Mouse (Mus musculus): ENCODE measurements around the gene Sgk1.

Sgk1 gene

DNA sequence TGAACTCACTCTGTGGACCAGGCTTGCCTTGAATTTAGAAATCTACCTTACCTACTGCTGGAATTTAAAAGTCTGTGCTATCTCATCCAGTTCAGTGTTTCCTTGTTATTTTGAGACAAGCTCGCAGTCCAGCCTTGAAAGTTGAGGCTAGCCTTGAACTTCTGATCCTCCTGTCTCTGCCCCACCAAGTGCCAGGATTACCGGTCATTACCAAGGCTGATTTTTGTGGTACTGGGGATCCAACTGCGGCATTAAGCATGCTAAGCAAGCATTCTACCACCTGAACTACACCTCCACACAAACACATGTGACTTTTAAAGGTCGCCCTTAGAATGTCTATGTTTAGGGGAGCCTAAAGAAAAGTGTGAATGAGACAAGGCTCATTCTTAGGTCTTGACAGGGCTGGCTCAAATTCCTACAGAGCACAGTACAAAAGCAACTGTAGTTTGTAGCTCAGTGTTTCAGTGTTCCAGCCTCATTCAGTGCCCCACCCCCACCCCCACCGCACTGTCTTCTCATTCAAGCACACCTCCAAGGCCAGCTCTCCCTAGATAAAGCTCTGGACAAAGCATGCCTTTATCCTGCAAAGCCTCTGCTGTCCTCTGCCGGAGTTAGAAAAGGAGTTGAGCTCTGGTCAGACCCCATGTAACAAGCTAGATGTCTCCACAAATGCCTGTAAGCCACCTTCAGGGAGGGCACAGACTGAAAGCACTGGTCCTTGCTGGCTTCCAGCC lies 36.2 kb downstream of the Sgk1 start:
- no peak for DNase-seq (ENCODE audit: low read depth)

DNA sequence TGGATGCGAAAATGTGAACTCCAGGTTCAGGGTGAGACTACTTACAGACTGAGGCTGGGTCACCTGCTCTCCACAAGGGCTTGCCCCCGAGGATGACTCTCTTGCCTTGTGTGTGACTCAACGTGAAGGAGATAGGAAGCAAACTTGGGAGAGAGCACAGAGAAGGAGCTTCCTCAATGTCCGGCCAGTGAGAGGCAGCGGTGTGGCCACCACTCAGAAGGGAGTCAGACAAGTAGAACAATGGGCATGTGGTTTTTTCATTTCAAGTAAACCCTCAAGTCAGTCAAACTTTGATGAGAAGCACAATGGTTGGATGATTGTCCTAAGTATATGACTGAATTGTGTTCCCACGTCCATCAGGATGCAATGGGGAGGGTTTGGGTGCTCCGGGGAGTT lies 36.8 kb downstream of the Sgk1 start:
- no peak for DNase-seq (ENCODE audit: low read depth)

DNA sequence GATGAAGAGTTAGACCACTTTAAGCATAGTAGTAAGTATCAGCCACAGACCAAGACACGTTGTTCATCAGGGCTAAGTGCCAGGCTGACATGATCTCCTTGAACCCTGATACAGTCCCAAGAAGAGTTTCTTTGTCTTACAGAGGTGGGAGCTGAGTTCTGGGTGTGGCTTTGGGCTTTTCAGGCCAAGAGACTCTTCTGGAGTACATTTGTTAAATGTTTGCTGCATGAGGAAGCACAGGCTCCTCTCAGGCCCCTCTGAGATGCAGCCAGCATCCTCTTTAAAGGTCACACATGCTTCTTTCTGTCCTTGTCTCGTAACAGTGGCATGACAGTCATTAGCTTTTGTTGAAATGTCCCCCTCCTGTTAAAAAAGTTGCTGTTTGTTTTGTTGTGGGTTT lies 38.6 kb downstream of the Sgk1 start:
- DNase-seq (ENCODE audit: low read depth) = no peak

DNA sequence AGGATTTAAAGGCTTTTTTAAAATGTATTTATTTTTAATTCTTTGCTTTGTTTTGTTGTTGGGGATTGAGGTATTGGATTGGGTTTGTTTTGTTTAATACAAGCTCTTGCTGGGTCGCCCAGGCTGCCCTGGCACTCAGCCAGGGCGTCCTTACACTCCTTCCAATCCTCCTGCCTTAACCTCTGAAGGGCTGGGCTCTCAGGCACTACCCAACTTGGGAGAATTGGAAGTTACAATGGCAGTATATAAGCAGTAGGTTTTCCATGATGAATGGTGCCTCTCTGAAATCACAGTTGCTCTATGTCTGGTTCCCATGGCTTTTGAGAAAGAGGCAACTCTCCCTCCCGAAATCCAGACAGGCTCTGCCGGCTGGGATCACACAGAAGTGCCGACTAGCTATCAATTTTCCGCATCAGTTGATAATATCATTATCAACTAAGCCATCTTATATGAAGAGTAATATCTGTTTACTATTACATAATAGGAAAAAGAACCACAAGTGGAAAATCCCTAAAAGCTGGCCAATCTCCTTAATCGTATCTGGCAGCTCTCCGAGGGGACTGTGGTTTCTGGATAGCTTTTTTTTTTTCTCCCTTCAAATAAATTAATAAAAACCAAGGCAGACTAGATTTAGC lies 40.8 kb downstream of the Sgk1 start:
- no peak for DNase-seq (ENCODE audit: low read depth)

- no peak for DNase-seq (ENCODE audit: low read depth)
These were observed 41.5 kb downstream of the Sgk1 start for GRCm38 (mm10) chr10:21923495-21923952.

DNA sequence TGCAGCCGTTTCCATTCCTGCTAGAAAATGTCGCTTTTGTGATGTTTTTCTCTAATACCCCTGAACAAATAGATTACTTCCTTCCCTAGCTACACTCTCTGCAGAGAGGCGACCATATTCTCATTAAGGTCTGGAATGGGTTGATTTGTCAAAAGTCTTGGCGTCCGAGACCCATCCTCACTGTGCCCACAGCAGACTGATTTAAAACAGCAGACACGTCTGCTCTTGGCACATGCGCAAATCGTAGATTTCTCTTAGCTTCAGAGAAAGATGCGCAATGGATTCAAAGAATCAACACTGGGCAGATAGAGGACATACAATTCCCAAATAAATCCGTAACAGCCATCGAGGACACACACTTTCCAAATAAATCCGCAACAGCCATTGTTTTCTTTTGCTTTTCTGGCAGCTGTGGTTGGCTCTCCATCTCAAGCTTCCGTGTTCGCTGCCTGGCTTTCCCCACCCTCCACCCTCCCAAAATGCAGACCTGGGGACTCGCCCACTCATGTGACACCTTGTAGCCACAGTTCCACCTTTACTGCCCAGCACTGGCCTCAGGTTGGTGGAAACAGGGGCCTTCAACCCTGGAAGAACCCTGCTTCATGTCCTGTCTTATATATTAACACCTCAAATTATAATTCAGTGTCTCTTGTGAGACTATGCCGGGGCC lies 42.2 kb downstream of the Sgk1 start:
- DNase-seq (ENCODE audit: low read depth) = no peak

- no peak for DNase-seq (ENCODE audit: low read depth)
These were observed 45.0 kb downstream of the Sgk1 start for GRCm38 (mm10) chr10:21926941-21927340.

- DNase-seq (ENCODE audit: low read depth) = no peak
These were observed 48.9 kb downstream of the Sgk1 start for GRCm38 (mm10) chr10:21930781-21931380.

DNA sequence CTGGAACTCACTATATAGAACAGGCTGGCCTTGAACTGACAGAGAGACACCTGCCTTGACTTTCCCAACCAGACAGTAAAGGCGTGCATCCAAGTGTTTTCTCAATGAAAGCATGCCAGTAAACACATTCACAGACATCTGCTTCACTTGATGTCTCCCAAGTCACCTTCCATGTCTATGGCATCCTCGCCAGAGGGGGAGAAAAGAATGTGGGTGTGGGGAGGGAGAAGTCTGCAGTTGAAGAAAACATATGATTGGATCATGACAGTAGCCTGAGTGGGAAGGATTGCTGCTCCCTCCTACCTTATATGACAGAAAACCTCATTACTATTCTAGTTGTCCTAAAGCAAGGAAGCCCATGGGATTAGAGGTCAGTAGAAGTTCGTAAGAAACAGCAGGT lies 50.8 kb downstream of the Sgk1 start:
- DNase-seq (ENCODE audit: low read depth) = no peak

DNA sequence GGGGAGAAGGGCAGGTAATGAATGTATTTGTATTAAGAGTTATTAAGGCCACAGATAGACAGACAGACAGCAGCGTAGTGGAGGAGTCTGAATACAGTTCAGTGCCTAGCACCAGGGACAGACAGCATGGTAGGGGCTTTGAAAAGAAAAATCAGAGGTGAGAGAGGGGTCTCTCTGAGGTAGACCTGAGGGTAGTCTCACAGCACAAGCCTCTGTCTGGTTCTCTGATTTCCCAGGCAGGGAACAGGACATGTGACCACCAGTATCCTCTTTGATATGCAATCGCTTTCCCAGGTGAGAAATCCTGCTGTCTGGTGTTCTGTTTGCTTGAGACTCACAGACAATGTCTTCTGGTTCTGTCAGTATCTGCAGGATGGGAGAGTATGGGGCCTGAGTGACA lies 52.8 kb downstream of the Sgk1 start:
- no peak for DNase-seq (ENCODE audit: low read depth)

- peak; percentile 34 for DNase-seq (ENCODE audit: low read depth)
These were observed 54.7 kb downstream of the Sgk1 start for GRCm38 (mm10) chr10:21936513-21937221.

- DNase-seq (ENCODE audit: low read depth) = no peak
These were observed 55.2 kb downstream of the Sgk1 start for GRCm38 (mm10) chr10:21937222-21937605.

DNA sequence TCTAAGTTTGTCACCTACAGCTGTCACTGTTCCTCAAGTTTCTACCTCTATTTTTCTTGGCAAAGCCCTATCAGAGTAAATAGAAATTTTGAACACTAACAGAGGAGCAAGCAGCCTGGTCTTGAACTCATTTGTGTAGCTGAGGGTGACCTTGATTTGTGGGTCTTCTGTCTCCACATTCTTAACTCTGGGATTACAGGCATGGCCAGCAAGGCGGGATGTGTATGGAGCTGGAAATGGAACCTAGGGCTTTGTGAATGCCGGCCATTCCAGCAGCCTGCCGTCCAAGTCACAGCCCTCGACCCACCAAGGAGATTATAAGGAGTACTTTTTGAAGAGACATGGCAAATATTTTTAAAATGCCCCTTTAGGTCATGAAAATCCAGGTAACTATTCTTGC lies 56.2 kb downstream of the Sgk1 start:
- DNase-seq (ENCODE audit: low read depth) = no peak

DNA sequence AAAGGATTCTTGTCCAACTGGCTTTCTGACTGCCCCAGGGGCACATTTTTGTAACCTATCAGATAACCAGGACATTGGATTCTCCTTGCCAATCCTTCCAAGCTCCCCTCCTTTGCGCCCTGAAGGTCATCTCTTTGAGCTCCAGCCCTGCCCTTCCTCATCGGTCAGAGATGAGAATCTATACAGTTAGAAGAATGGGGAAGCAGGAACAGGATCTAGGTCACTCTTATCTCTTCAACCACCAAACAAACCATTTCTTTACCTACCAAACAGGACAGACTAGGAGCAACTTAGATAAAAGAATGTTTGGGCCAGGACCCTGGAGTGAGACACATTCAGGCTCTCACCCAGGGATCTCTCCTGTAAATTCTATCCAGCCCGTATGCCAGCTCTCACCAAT lies 59.3 kb downstream of the Sgk1 start:
- no peak for DNase-seq (ENCODE audit: low read depth)

DNA sequence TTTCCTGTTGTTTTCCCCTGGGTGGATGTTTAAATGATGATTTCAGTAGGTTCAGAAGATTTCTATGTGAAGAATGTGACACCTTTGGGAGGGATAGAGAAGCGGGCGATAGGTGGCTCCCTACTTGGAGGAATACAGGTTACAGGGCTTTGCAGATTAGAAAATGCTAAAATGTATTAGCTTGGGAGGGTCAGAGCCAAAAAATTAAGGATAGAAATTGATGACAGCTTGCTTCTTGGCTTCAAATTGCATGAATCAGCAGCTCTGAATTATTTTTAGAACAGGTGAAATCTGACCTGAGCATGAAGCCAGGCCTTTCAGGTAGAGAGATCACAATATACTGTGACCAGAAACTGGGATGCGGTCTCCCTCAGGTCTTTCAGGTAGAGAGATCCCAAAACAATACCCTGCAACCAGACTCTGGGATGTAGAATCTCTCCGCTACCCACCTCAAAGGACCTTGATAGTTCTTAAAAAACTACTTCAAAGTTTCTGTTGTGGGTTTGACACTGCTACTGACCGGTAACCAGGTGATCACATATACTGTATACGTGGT lies 61.2 kb downstream of the Sgk1 start:
- DNase-seq (ENCODE audit: low read depth) = no peak

- DNase-seq (ENCODE audit: low read depth) = no peak
These were observed 63.2 kb downstream of the Sgk1 start for GRCm38 (mm10) chr10:21945195-21945594.

DNA sequence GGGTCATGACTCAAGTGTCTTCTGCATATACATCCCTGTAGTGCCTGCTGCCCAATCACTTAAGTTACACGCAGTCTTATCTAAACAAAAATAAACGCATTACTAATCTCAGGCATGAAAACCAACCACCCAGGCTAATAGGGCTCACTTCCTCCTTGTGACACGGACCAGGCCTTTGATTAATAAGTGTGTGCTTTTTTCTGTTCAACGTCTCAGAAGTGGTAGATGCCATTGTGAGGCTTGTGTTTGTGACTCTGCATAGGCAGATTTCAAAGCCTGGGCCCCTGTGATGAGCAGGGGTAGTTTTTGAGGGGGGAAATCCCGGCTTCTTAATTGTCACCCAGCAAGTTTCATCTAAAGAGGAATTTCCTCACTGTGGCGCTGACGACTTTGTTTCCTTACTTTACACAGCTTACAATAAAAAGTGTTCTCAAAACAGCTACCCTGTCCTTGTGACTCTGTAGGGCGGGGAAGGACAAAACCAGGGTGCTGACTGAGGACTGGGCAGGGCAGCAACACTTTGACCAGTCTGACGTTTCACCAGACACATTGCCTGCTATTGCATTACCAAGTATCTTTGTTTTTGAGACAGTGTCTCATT lies 64.9 kb downstream of the Sgk1 start:
- DNase-seq (ENCODE audit: low read depth) = peak; percentile 72

GRCm38 (mm10) chr10:21952520-21952919 lies 70.5 kb downstream of the Sgk1 start:
- no peak for DNase-seq (ENCODE audit: low read depth)

DNA sequence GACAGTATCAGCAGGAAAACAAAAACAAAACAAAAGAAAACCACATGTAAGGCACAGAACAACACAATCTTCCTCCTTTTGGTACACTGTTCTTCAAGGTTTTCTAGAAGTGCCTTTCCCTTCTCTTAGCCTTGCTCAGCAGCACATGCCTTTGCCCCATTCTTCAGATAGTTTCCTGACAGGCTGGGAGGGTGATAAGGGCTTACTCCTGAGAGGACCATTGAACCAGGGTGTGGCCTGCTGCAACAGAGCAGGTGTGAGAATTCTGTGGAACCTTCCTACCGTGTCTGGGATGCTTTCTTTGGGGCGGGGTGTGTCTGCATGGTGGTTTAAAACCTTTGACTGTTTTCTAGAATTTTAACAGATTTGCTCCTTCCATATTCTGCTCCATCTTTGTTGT lies 79.1 kb downstream of the Sgk1 start:
- DNase-seq (ENCODE audit: low read depth) = no peak

- no peak for DNase-seq (ENCODE audit: low read depth)
These were observed 81.0 kb downstream of the Sgk1 start for GRCm38 (mm10) chr10:21963005-21963404.

GRCm38 (mm10) chr10:21973676-21974075 lies 91.7 kb downstream of the Sgk1 start:
- DNase-seq (ENCODE audit: low read depth) = no peak

GRCm38 (mm10) chr10:21974801-21975200 lies 92.8 kb downstream of the Sgk1 start:
- DNase-seq (ENCODE audit: low read depth) = no peak

All from induced T-regulatory cell, adult 2 months (primary cell).